Comparison of ENCODE assay signal across 25 mouse cellular contexts in the genomic region with DNA sequence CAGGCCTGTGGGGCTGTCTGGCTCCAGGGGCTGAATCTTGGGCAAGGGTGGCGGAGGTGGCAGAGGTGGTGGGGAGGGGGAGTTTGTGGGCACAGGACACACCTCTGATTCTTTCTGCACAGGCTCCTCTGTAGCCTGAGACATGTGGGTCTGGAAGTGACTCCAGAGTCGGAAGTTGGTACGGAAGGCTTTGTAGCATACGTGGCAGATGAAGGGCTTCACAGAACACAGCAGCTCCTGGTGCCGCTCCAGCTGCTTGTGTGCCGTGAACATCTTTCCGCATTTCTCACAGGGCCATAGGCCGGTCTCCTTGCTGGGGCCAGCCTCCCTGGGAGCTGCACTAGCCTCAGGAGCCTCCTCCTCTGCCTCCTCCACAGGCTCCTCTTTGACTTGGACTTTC.
"Had no signal": no experiment of that assay in that cellular context is flagged by ENCODE, and none has a peak within 500 bp of the region (broad histone marks: within the 10 kb centered on the region; RNA-seq: fewer than 3 reads in every experiment).

No protein-coding gene starts in this region.

- DNase-seq: cerebellum, adult 8-10 months; cerebellum, adult 9-10 months; cerebellum, adult 9-11 months; cerebellum, postnatal 10 days; cerebellum, postnatal 14 days; cerebellum, postnatal 25 days; cerebellum, postnatal 36 days; embryo, embryonic 11 days; forebrain, postnatal 0 days; gastrocnemius, adult 2 months; gastrocnemius, postnatal 10 days; gastrocnemius, postnatal 14 days; gastrocnemius, postnatal 25 days; gastrocnemius, postnatal 36 days; heart, adult 18-20 months; heart, adult 2 months had no signal

- H3K4me3 ChIP-seq: embryonic facial prominence, embryonic 10.5 days; embryonic facial prominence, embryonic 12.5 days; embryonic facial prominence, embryonic 13.5 days; embryonic facial prominence, embryonic 15.5 days; erythroblast, embryonic 14.5 days; forebrain, embryonic 10.5 days; forebrain, embryonic 12.5 days; forebrain, embryonic 13.5 days; forebrain, embryonic 15.5 days; gastrocnemius, adult 2 months; heart, adult 2 months had no signal

- H3K4me1 ChIP-seq: embryonic facial prominence, embryonic 10.5 days; embryonic facial prominence, embryonic 12.5 days; embryonic facial prominence, embryonic 13.5 days; embryonic facial prominence, embryonic 15.5 days; forebrain, embryonic 10.5 days; forebrain, embryonic 12.5 days; forebrain, embryonic 13.5 days; forebrain, embryonic 15.5 days had no signal

- H3K9me3 ChIP-seq: embryonic facial prominence, embryonic 10.5 days; embryonic facial prominence, embryonic 12.5 days; embryonic facial prominence, embryonic 13.5 days; embryonic facial prominence, embryonic 15.5 days; forebrain, embryonic 10.5 days; forebrain, embryonic 12.5 days; forebrain, embryonic 13.5 days; forebrain, embryonic 15.5 days had no signal

- H3K27me3 ChIP-seq: embryonic facial prominence, embryonic 12.5 days; embryonic facial prominence, embryonic 13.5 days; embryonic facial prominence, embryonic 15.5 days; forebrain, embryonic 12.5 days; forebrain, embryonic 13.5 days; forebrain, embryonic 15.5 days had no signal

- H3K27ac ChIP-seq: embryonic facial prominence, embryonic 10.5 days; embryonic facial prominence, embryonic 12.5 days; embryonic facial prominence, embryonic 13.5 days; embryonic facial prominence, embryonic 15.5 days; forebrain, embryonic 10.5 days; forebrain, embryonic 12.5 days; forebrain, embryonic 13.5 days; forebrain, embryonic 15.5 days; gastrocnemius, adult 2 months; heart, adult 2 months had no signal
